Mouse (Mus musculus): ENCODE data around the gene Gprc5c. TPM values are rescaled to one million over a fixed set of nuclear protein-coding genes. Genes with fewer than 3 reads are reported as not detected.
"Not testable (repeated sequence)": the region's sequence is repeated elsewhere in the genome, so short reads cannot be mapped to it uniquely, and the experiment has no call there.

The Gprc5c gene
- total RNA-seq, 2 experiments from 2014 or later, result 7.4 to 10.7 TPM

GRCm38 (mm10) chr11:114889991-114890518 is 39.1 kb downstream of the Gprc5c start, which contains the start of gene Cd300a:
Gene Cd300a, plus strand, starts transcription at chr11:114890041.
- intact Hi-C loops (cut with DNase I), result no loop called here
- no peak for DNase-seq

GRCm38 (mm10) chr11:114890542-114890941 is 39.6 kb downstream of the Gprc5c start:
- intact Hi-C loops (cut with DNase I), result no loop called here
- DNase-seq, result no peak

DNA sequence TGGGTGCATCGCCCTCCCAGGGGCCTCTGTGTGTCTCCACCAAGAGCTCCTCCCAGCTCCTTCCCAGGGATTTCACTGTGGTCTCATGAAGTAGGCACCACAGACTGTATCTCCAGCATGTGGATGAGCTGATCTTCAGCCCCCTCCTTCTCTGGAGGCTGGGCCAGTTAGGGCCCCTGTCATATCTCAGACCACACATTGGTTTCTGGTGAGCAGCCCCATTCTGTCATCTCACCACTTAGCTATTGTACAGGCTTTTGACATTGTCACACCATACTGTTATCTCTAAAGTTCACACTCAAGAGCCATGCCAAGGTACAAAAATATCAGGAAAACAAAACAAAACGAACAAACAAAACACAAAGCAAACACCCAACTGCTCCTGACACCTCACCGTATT is 45.1 kb downstream of the Gprc5c start:
- intact Hi-C loops (cut with DNase I), result no loop called here

DNA sequence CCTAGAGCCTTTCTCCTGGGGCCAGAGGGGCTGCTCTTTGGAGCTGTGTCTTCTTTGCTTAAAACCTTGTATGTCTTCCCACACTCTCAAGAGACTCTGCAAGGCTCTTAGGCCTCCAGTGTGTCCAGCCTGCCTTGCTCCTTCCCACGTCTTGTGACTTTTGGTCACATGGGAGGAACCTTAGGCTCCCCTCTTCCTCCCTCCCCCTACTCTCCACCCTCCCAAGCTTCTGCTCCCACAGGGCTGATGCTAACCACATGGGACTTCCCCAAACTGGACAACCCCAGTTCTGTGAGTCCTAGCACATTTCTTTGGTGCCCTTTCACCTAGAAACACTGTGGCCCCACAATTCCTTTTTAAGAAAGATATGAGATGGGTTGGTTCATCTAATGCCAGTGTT is 47.1 kb downstream of the Gprc5c start:
- DNase-seq, result peak in 1 of 2 experiments; percentile 25
- intact Hi-C loops (cut with DNase I), result no loop called here

More for the DNA sequence above, 45.1 kb downstream of the Gprc5c start:
- no peak for DNase-seq

- intact Hi-C loops (cut with DNase I), result no loop called here
Observed at GRCm38 (mm10) chr11:114903224-114903623, 52.3 kb downstream of the Gprc5c start.

DNA sequence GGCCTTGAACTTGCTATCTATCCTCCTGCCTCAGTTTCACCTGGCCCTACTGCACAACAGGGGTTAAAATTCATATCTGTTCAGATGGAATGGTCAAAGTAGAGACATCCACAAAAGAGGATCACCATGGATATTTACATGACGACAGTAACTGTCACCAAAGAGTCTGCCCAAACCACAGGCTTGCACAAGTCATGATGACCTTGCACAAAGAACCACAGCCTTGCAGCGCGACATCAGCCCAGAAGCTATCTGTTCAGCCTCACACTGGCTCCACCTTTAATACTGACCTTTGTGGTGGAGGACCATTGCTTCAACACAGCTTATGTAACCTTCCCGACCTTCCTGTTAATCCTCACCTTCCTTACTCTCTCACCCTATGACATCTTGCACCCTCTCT is 56.6 kb downstream of the Gprc5c start:
- no peak for DNase-seq

More at GRCm38 (mm10) chr11:114903224-114903623, 52.3 kb downstream of the Gprc5c start:
- DNase-seq, result no peak

GRCm38 (mm10) chr11:114908086-114908485 is 57.1 kb downstream of the Gprc5c start:
- no peak for DNase-seq
- intact Hi-C loops (cut with DNase I), result no loop called here

More for the DNA sequence above, 56.6 kb downstream of the Gprc5c start:
- intact Hi-C loops (cut with DNase I), result no loop called here

DNA sequence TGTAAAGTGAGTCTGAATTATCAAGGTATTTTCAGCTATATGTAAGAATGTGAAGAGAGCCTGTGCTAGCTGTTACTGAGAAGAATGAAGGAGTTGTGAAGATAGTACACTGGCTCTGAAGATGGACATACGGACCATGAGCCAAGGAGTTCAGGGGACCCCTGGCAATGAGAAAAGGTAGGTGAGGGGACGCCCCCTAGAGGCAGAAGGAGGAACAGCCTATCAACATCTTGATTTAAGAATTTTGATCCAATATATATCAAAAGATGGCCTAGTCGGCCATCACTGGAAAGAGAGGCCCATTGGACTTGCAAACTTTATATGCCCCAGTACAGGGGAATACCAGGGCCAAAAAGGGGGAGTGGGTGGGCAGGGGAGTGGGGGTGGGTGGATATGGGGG is 58.6 kb downstream of the Gprc5c start:
- intact Hi-C loops (cut with DNase I); DNase-seq: not testable (repeated sequence)

- DNase-seq, result peak; percentile 80 to 86
- intact Hi-C loops (cut with DNase I), result loop anchor here (1.0 to 2.0 kb wide), 3 partner anchors 34 to 168 kb away; no protein-coding TSS in a partner anchor
Observed at GRCm38 (mm10) chr11:114912847-114913246, 61.9 kb downstream of the Gprc5c start.

GRCm38 (mm10) chr11:114914978-114915377 is 64.0 kb downstream of the Gprc5c start:
- DNase-seq, result no peak
- intact Hi-C loops (cut with DNase I), result no loop called here

DNA sequence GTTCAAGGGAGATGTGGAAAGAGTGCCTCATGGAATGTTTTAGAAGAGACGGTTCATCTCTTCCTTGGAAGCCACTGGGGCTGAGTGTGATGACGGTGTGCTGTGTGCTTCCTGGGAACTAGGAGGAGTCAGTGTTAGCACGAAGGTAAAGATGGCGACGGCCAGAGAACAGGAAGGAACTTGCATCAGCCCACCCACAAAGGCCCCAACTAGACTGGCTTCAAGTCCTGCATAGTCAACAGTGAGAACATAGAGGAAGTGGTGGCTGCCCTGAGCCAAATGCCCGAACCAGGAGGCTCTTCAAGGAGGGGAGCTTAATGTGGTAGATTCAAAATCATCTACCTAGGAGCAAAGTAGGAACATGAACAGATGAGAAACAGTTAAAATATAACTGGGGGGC is 66.2 kb downstream of the Gprc5c start:
- intact Hi-C loops (cut with DNase I), result no loop called here
- no peak for DNase-seq

Other genes with a start within 250 kb of the Gprc5c start
- 100 to 1,000 TPM; 606 to 649 TPM for gene Rpl38, start 182.6 kb upstream of the Gprc5c start, total RNA-seq (2021)
- 10 to 100 TPM; 11.3 to 13.4 TPM for gene Ttyh2, start 175.7 kb upstream of the Gprc5c start, total RNA-seq (2021)
- gene Dnaic2, start 123.7 kb upstream of the Gprc5c start, total RNA-seq (2021), result under 1 TPM; 0.27 to 0.60 TPM
- gene Kif19a, start 85.8 kb upstream of the Gprc5c start, total RNA-seq (2021), result 1 to 10 TPM in 1 of 2 experiments, under 1 TPM in 1; 0.27 to 1.3 TPM
- under 1 TPM in 1 of 2 experiments, not detected in 1; 0.12 TPM for gene Btbd17, start 55.2 kb upstream of the Gprc5c start, total RNA-seq (2021)
- not detected for gene Gpr142, start 52.2 kb upstream of the Gprc5c start, total RNA-seq (2021)
- 1 to 10 TPM in 1 of 2 experiments, under 1 TPM in 1; 1.00 to 1.2 TPM for gene Cd300a, start 38.9 kb downstream of the Gprc5c start, total RNA-seq (2021)
- gene Cd300lb, start 83.2 kb downstream of the Gprc5c start, total RNA-seq (2021), result under 1 TPM; 0.65 to 0.78 TPM
- not detected for gene Cd300c, start 118.0 kb downstream of the Gprc5c start, total RNA-seq (2021)
- gene Cd300ld, start 138.8 kb downstream of the Gprc5c start, total RNA-seq (2021), result under 1 TPM; 0.88 to 1.00 TPM
- gene Cd300c2, start 150.7 kb downstream of the Gprc5c start, total RNA-seq (2021), result 1 to 10 TPM; 1.5 to 2.3 TPM
- gene Cd300ld2, start 165.0 kb downstream of the Gprc5c start, total RNA-seq (2021), result not detected
- not detected for gene Cd300ld4, start 175.9 kb downstream of the Gprc5c start, total RNA-seq (2021)
- 1 to 10 TPM in 1 of 2 experiments, not detected in 1; 1.4 TPM for gene Cd300ld5, start 186.6 kb downstream of the Gprc5c start, total RNA-seq (2021)
- 1 to 10 TPM; 4.9 to 8.1 TPM for gene Cd300ld3, start 197.3 kb downstream of the Gprc5c start, total RNA-seq (2021)
- gene Cd300e, start 211.0 kb downstream of the Gprc5c start, total RNA-seq (2021), result under 1 TPM; 0.17 to 0.20 TPM
- 1 to 10 TPM in 1 of 2 experiments, under 1 TPM in 1; 1.00 to 1.3 TPM for gene Rab37, start 240.3 kb downstream of the Gprc5c start, total RNA-seq (2021)

Data from heart, postnatal 14 days (tissue).